Mouse (Mus musculus) myocyte (in vitro differentiated cells): ENCODE results near the gene Nnat. TPM values are rescaled to one million over a fixed set of nuclear protein-coding genes. Genes with fewer than 3 reads are reported as not detected.
A peak's percentile ranks its signal among the peaks of the same experiment; 100 is the strongest.

Source experiments
- H3K27me3 ChIP-seq: one replicate; pipeline ENCODE4 v1.6.1; 2011; ENCODE audit not compliant: control insufficient read depth, insufficient read depth, insufficient read length
- H3K36me3 ChIP-seq: one replicate; pipeline ENCODE4 v1.6.1; 2011; ENCODE audit not compliant: control insufficient read depth, insufficient read depth
- H3K4me2 ChIP-seq: one replicate; pipeline ENCODE4 v1.6.1; 2011; ENCODE audit warnings: low read depth, control low read depth
- H3K4me3 ChIP-seq: one replicate; pipeline ENCODE4 v1.5.1; 2011; ENCODE audit warnings: mild to moderate bottlenecking, control low read depth, moderate library complexity
- H3K79me2 ChIP-seq: one replicate; pipeline ENCODE4 v1.6.1; 2011; ENCODE audit not compliant: control insufficient read depth, insufficient read depth
- H3ac ChIP-seq: one replicate; pipeline ENCODE4 v1.6.1; 2011; ENCODE audit not compliant: control insufficient read depth, insufficient read length
- CEBPB ChIP-seq: IDR thresholded peaks from 2 replicates; pipeline ENCODE4 v1.6.1; 2011; ENCODE audit warnings: mild to moderate bottlenecking, moderate library complexity; ENCODE audit not compliant: poor library complexity, insufficient read depth, severe bottlenecking
- E2F4 ChIP-seq: IDR thresholded peaks from one replicate; pipeline ENCODE4 v1.6.1; 2011; ENCODE audit warnings: mild to moderate bottlenecking, control low read depth, moderate library complexity; ENCODE audit not compliant: insufficient read depth
- MAX ChIP-seq: IDR thresholded peaks from one replicate; pipeline ENCODE4 v1.6.1; 2011; ENCODE audit warnings: low read depth, mild to moderate bottlenecking, control low read depth
- MYOD1 ChIP-seq, 3 experiments: IDR thresholded peaks; one replicate each; pipeline ENCODE4 v1.6.1; 2011; ENCODE audit warnings: control low read depth in 2 of 3, low read depth in 2 of 3, mild to moderate bottlenecking in 2 of 3, moderate library complexity in 1 of 3; ENCODE audit not compliant: insufficient read length in 2 of 3, control insufficient read depth in 1 of 3
- MYOG ChIP-seq, 3 experiments: IDR thresholded peaks; one replicate each; pipeline ENCODE4 v1.6.1; 2011; ENCODE audit warnings: control low read depth in 2 of 3, low read depth in 2 of 3, mild to moderate bottlenecking in 2 of 3; ENCODE audit not compliant: insufficient read length in 2 of 3, control insufficient read depth in 1 of 3, insufficient read depth in 1 of 3
- POLR2A ChIP-seq: IDR thresholded peaks from one replicate; pipeline ENCODE4 v1.6.1; 2011; ENCODE audit warnings: low read depth, mild to moderate bottlenecking, control low read depth, moderate library complexity; ENCODE audit not compliant: insufficient read length
- POLR2AphosphoS2 ChIP-seq: IDR thresholded peaks from one replicate; pipeline ENCODE4 v1.6.1; 2011; ENCODE audit warnings: low read depth, control low read depth; ENCODE audit not compliant: insufficient read length
- REST ChIP-seq: IDR thresholded peaks from one replicate; pipeline ENCODE4 v1.6.1; 2011; ENCODE audit warnings: mild to moderate bottlenecking, control low read depth, moderate library complexity; ENCODE audit not compliant: insufficient read depth, insufficient read length
- SRF ChIP-seq: IDR thresholded peaks from one replicate; pipeline ENCODE4 v1.6.1; 2011; ENCODE audit warnings: low read depth; ENCODE audit not compliant: control insufficient read depth, insufficient read length
- TCF12 ChIP-seq: IDR thresholded peaks from one replicate; pipeline ENCODE4 v1.6.1; 2011; ENCODE audit warnings: mild to moderate bottlenecking, control low read depth; ENCODE audit not compliant: poor library complexity, insufficient read depth, severe bottlenecking
- TCF3 ChIP-seq: IDR thresholded peaks from one replicate; pipeline ENCODE4 v1.6.1; 2011; ENCODE audit warnings: low read depth, control low read depth; ENCODE audit not compliant: insufficient read length
- USF1 ChIP-seq: IDR thresholded peaks from one replicate; pipeline ENCODE4 v1.6.1; 2011; ENCODE audit warnings: low read depth, mild to moderate bottlenecking, control low read depth, moderate library complexity
- polyA plus RNA-seq: library from polyadenylated mRNA; unstranded; fragments of >200 nt; fragmentation: generic; extraction: Trizol; gene quantifications from one replicate; pipeline ENCODE4 v1.2.1, GENCODE M21; 2012; ENCODE audit warnings: missing spikeins

Gene Nnat
- polyA plus RNA-seq, 1 experiment = 1.1 TPM

DNA sequence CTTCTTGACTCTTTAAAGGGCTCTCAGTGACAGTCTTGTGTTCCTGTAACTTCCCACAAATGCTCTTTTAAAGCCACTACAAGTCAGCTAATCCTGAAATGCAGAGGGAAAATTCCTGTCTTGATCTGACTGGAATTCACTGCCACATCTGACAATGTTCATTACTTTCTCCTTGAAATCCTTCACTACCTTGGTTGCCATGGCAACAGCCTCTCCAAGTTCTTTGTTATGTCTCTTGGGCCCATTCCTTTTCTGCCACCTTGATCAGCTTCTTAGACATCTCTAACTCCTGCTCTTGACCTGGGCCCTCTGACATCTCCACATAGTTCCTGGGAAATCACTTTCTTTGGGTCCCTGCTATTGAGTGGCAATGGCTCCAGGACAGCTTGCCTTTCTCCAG lies 13.2 kb upstream of the Nnat start:
- TF ChIP-seq SRF (no peak), POLR2AphosphoS2 (no peak), USF1 (no peak), CEBPB (no peak), REST (no peak), TCF3 (no peak), MYOG (IDR thresholded peaks at IDR 0.05; ENCODE audit: control insufficient read depth in 1 of 3, insufficient read depth in 1 of 3, insufficient read length in 2 of 3, low read depth in 2 of 3) (no peak), MAX (no peak), POLR2A (no peak), MYOD1 (IDR thresholded peaks at IDR 0.05; ENCODE audit: control insufficient read depth in 1 of 3, insufficient read length in 2 of 3, low read depth in 2 of 3) (no peak), TCF12 (no peak), E2F4 (no peak)
- peaks cover 12% of the 10 kb centered on the region for H3K79me2 ChIP-seq
- H3K4me3 ChIP-seq = no peak overlapping the region
- no peaks in the 10 kb centered on the region for H3K27me3 ChIP-seq
- peaks cover 17% of the 10 kb centered on the region for H3K36me3 ChIP-seq
- H3ac ChIP-seq = no peak overlapping the region
- H3K4me2 ChIP-seq = no peak overlapping the region

DNA sequence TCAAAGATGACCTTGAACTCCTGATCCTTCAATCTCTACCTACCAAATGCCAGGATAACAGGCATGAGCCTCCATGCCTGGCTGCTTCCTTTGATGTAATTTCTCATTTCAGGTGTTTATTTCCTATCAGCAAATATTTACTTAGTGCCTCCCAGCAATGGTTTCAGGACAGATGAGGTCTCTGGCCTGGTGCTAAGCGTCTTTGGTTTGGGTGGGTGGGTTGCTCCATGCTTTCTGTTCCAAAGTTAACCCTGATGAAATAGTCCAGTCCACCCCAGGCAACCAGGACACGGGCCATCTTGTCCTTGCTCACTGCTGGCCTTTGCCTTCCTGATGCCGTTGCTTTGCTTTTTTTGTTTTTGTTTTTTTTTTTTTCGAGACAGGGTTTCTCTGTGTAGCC lies 9.6 kb upstream of the Nnat start:
- no peak overlapping the region for H3K4me2 ChIP-seq
- peaks cover 15% of the 10 kb centered on the region for H3K79me2 ChIP-seq
- H3K36me3 ChIP-seq = peaks cover 16% of the 10 kb centered on the region
- no peaks in the 10 kb centered on the region for H3K27me3 ChIP-seq
- no peak overlapping the region for H3K4me3 ChIP-seq
- H3ac ChIP-seq = no peak overlapping the region
- no peak for TF ChIP-seq REST
- TF ChIP-seq USF1 = no peak
- no peak for TF ChIP-seq TCF3
- no peak for TF ChIP-seq SRF

DNA sequence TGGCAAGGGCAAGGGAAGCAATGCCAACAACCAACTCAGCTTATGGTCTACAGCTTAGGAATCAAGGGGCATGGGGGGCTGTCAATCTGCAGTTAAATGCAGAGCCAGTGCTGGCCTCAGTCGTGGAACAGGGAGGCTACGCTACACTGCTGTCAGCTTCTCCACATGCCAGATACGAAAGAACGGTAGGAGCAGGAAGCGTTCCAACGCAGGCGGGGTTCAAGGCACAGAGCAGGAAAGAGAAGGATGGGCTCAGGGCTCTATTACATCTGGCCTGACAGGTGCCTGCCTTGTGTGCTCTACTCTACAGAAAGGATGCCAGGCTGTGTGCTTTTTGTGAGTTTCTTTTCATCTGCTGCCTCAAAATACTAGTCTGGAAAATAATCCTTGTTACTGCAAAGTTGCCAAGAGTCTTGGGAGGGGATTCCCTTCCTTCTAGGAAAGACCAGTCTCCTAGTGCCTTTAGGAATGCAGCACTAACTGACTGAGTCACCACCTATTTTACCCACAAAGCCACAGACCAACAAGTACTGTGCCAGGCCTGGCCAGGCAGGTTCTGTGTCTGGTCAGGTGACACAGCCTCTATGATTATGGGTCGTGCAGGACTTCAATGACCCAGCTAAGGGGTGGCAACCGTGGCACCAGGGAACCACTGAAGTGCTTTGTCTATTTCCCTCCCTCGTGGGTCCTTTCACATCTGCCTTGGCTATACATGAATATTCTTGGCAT lies 7.6 kb upstream of the Nnat start:
- H3K79me2 ChIP-seq = peaks cover 34% of the 10 kb centered on the region
- TF ChIP-seq POLR2A = no peak
- TF ChIP-seq CEBPB = no peak
- no peak for TF ChIP-seq TCF12
- TF ChIP-seq SRF = no peak
- TF ChIP-seq USF1 = peak; percentile 82
- TF ChIP-seq TCF3 = peak; percentile 10
- TF ChIP-seq E2F4 = no peak
- peak in 2 of 3 experiments; percentile 37 to 60 for TF ChIP-seq MYOD1 (IDR thresholded peaks at IDR 0.05; ENCODE audit: control insufficient read depth in 1 of 3, insufficient read length in 2 of 3, low read depth in 2 of 3)
- TF ChIP-seq MYOG (IDR thresholded peaks at IDR 0.05; ENCODE audit: control insufficient read depth in 1 of 3, insufficient read depth in 1 of 3, insufficient read length in 2 of 3, low read depth in 2 of 3) = peak in 1 of 3 experiments; percentile 18
- H3K27me3 ChIP-seq = no peaks in the 10 kb centered on the region
- H3K36me3 ChIP-seq = peaks cover 26% of the 10 kb centered on the region
- peak overlapping the region; percentile 10 for H3K4me2 ChIP-seq
- no peak overlapping the region for H3ac ChIP-seq
- no peak overlapping the region for H3K4me3 ChIP-seq

DNA sequence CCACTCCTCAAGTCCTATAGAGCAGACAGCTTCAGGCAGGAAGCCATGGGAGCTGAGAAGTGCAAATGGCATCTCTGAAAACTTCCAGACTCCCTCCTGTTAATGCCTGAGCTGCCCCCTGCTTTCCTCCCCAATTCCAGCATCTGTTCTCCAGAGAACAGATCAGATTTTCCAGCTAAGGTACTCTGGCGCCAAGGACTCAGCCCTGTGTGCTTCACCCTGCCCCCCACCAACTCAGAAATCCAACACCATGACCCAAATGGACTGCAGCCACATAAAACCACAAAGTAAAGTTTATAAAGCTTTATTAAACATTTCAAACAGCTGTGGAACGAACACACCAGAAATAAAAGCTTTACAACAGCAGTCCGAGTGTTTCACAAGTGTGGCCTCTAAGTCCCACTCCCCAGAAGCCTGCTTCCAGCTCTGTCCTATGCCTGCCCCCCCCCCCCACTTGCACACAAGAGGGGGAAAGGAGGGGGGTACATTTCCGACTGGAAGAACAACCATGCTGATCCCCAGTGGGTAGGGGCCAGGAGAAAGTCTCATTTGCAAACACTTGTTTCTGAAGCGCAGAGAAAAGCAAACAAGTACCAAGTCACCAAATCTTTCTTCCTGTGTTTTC lies 3.7 kb upstream of the Nnat start:
- Histone ChIP-seq H3K36me3 (peaks cover 21% of the 10 kb centered on the region), H3ac (no peak overlapping the region), H3K79me2 (peaks cover 48% of the 10 kb centered on the region), H3K4me3 (no peak overlapping the region), H3K4me2 (no peak overlapping the region), H3K27me3 (no peaks in the 10 kb centered on the region)
- no peak for TF ChIP-seq USF1
- no peak for TF ChIP-seq TCF12
- TF ChIP-seq CEBPB = no peak
- no peak for TF ChIP-seq REST
- no peak for TF ChIP-seq POLR2AphosphoS2
- no peak for TF ChIP-seq E2F4

DNA sequence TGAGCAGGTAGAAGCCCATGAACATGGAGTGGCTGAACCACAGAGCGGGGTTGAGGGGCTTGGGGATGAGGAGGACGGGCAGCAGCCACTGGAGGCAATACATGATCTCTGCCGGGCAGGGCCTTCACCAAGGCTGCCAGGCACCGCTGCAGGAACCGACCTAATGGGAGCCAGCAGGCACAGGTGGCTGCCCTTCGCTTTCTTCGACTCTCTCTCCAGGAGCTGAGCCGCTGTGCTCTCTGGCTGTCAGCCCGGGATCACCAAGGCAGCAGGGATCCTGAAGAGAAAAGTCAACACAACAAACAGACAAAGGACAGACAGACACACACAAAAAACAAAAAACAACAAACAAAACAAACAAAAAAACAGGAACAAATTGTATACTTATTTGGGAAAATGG lies 1.8 kb upstream of the Nnat start:
- TF ChIP-seq POLR2A (no peak), MAX (no peak), MYOG (IDR thresholded peaks at IDR 0.05; ENCODE audit: control insufficient read depth in 1 of 3, insufficient read depth in 1 of 3, insufficient read length in 2 of 3, low read depth in 2 of 3) (no peak), MYOD1 (IDR thresholded peaks at IDR 0.05; ENCODE audit: control insufficient read depth in 1 of 3, insufficient read length in 2 of 3, low read depth in 2 of 3) (no peak), E2F4 (no peak), USF1 (no peak), TCF12 (no peak), REST (no peak), POLR2AphosphoS2 (no peak), CEBPB (no peak), TCF3 (no peak), SRF (no peak)
- H3K36me3 ChIP-seq = peaks cover 28% of the 10 kb centered on the region
- no peak overlapping the region for H3K4me3 ChIP-seq
- no peak overlapping the region for H3ac ChIP-seq
- peaks cover 59% of the 10 kb centered on the region for H3K79me2 ChIP-seq
- no peaks in the 10 kb centered on the region for H3K27me3 ChIP-seq
- H3K4me2 ChIP-seq = no peak overlapping the region
